ENCODE assay signal across 8 mouse cellular contexts in the genomic region with DNA sequence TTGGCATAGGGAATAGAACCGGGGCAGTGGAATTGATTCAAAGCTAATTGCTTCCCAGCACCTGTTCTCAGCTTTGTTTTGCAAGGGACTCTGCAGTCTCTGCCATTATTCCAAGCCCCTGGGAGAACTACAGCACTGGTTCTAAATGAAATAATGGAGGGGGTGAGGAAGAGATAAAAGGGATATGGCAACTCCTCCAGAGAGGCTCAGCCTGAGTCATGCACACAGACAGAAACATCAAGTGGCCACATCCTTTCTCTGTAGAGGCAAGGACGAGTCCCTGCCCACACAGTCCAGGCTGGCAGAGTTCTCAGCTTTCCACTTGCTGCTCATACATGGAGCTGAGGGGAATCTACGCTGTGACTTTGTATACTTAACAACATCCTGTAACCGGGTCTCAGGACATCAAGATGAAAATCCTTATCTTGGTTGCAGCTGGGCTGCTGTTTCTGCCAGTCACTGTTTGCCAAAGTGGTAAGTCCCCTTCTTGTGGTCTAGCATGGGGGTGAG. TPM values are rescaled to one million over a fixed set of nuclear protein-coding genes. Genes with fewer than 3 reads are reported as not detected.
A peak's percentile ranks its signal among the peaks of the same experiment; 100 is the strongest.
DNase-seq lines count a peak whose midpoint lies in the region; ATAC-seq and TF ChIP-seq lines count a peak whose summit lies in the region.
"Had no signal": no experiment of that assay in that cellular context is flagged by ENCODE, and none has a peak within 500 bp of the region (broad histone marks: within the 10 kb centered on the region; RNA-seq: fewer than 3 reads in every experiment).

Gene F2rl2 (plus strand): TSS at position 200 of the 510 bp plus-strand sequence.

- H3K36me3 ChIP-seq in spleen, adult 2 months (ENCODE audit: control insufficient read depth, insufficient read depth, low read length), result no peaks in the 10 kb centered on the region
- peaks cover 9% of the 10 kb centered on the region; the same call in 1 of the 2 replicates for H3K36me3 ChIP-seq in forebrain, embryonic 12.5 days (replicated peaks)
- no peaks in the 10 kb centered on the region for H3K36me3 ChIP-seq in liver, embryonic 16.5 days (ENCODE audit: control insufficient read depth, insufficient read depth)
- H3K36me3 ChIP-seq: limb, embryonic 13.5 days had no signal

- H3K9me3 ChIP-seq in forebrain, embryonic 12.5 days, result no peaks in the 10 kb centered on the region
- H3K9me3 ChIP-seq in liver, embryonic 16.5 days (replicated peaks; ENCODE audit: control insufficient read depth, low read length), result no peaks in the 10 kb centered on the region
- H3K9me3 ChIP-seq: limb, embryonic 13.5 days had no signal

- intact Hi-C loops in gastrocnemius, postnatal 14 days (cut with DNase I; ENCODE audit: low total_unique reads), result no loop called here

- WGBS in spleen, adult 2 months, result 39% methylated on average over 4 of the region's 4 CpGs
- WGBS in forebrain, embryonic 12.5 days, result 37% methylated on average over 4 of the region's 4 CpGs
- WGBS in liver, embryonic 16.5 days (ENCODE audit: insufficient replicate concordance), result 27% methylated on average over 4 of the region's 4 CpGs

- no peak within 1 kb of the TSS for H3K4me3 ChIP-seq in spleen, adult 2 months (ENCODE audit: extremely low read depth, insufficient read depth, insufficient read length)
- H3K4me3 ChIP-seq in forebrain, embryonic 12.5 days (replicated peaks), result no peak within 1 kb of the TSS
- no peak within 1 kb of the TSS for H3K4me3 ChIP-seq in liver, embryonic 16.5 days (ENCODE audit: low read depth, low read length)
- H3K4me3 ChIP-seq: limb, embryonic 13.5 days had no signal

- no peak for TF ChIP-seq CTCF in spleen, adult 2 months (IDR thresholded peaks at IDR 0.05; ENCODE audit: extremely low read depth, insufficient read depth, insufficient read length, insufficient replicate concordance)

- ATAC-seq in forebrain, embryonic 12.5 days (ENCODE audit: low FRiP score), result no peak
- peak; percentile 37 for ATAC-seq in liver, embryonic 16.5 days (ENCODE audit: low read depth)

- no peak within 1 kb of the TSS for H3K27ac ChIP-seq in spleen, adult 2 months (ENCODE audit: insufficient read depth, low read length)
- peak within 1 kb of the TSS; percentile 50 for H3K27ac ChIP-seq in forebrain, embryonic 12.5 days
- peak within 1 kb of the TSS; percentile 13; the same call in 1 of the 2 replicates for H3K27ac ChIP-seq in liver, embryonic 16.5 days (ENCODE audit: low read length)
- H3K27ac ChIP-seq: limb, embryonic 13.5 days had no signal

- H3K4me1 ChIP-seq in spleen, adult 2 months (ENCODE audit: control insufficient read depth, insufficient read depth, insufficient read length), result no peaks in the 10 kb centered on the region; the same call in 1 of the 2 replicates
- H3K4me1 ChIP-seq in forebrain, embryonic 12.5 days, result peaks cover 4% of the 10 kb centered on the region; the same call in 1 of the 2 replicates
- peaks cover 11% of the 10 kb centered on the region for H3K4me1 ChIP-seq in liver, embryonic 16.5 days (ENCODE audit: control insufficient read depth, low read depth, low read length)

- no peak for DNase-seq in spleen, adult 2 months (ENCODE audit: low read depth in 1 of 2, low spot score in 2 of 2)
- DNase-seq in spleen, postnatal 14 days (ENCODE audit: low spot score in 2 of 2), result no peak
- DNase-seq in adrenal gland, adult (ENCODE audit: inconsistent age in 2 of 2, low spot score in 1 of 2), result no peak
- DNase-seq in gastrocnemius, postnatal 4 days (ENCODE audit: low spot score in 2 of 2), result no peak
- no peak for DNase-seq in gastrocnemius, postnatal 14 days

- no peak within 1 kb of the TSS for H3K4me2 ChIP-seq in forebrain, embryonic 12.5 days
- H3K4me2 ChIP-seq in liver, embryonic 16.5 days (ENCODE audit: low read depth, low read length), result no peak within 1 kb of the TSS
- H3K4me2 ChIP-seq: limb, embryonic 13.5 days had no signal

- TF ChIP-seq POLR2A in spleen, adult 2 months (IDR thresholded peaks at IDR 0.05; ENCODE audit: low read depth, low read length), result no peak

- no peak within 1 kb of the TSS for H3K9ac ChIP-seq in forebrain, embryonic 12.5 days
- H3K9ac ChIP-seq in liver, embryonic 16.5 days (ENCODE audit: low read depth, low read length), result no peak within 1 kb of the TSS; the same call in 1 of the 2 replicates
- H3K9ac ChIP-seq: limb, embryonic 13.5 days had no signal

- no peaks in the 10 kb centered on the region for H3K27me3 ChIP-seq in spleen, adult 2 months (ENCODE audit: control insufficient read depth, insufficient read depth, low read length)
- H3K27me3 ChIP-seq in forebrain, embryonic 12.5 days, result no peaks in the 10 kb centered on the region
- H3K27me3 ChIP-seq in liver, embryonic 16.5 days (ENCODE audit: control insufficient read depth, insufficient read depth, low read depth, low read length), result no peaks in the 10 kb centered on the region
- H3K27me3 ChIP-seq: limb, embryonic 13.5 days had no signal

RNA-seq across cellular contexts. Expression of gene F2rl2, which starts in this region (rescaled TPM):
- 10.7 and 11.8 TPM in 2 replicates for polyA plus RNA-seq in spleen, adult 2 months (2012; rRNA removed)
- polyA plus RNA-seq in forebrain, embryonic 12.5 days (2016; fragmentation: Nextera tagmentation; extraction: Ambion mirVana), result 0.76 and 0.79 TPM in 2 replicates
- polyA plus RNA-seq in liver, embryonic 16.5 days (2015; fragmentation: Nextera tagmentation; extraction: Ambion mirVana), result 7.3 and 9.3 TPM in 2 replicates
- under 1 TPM in 1 of 2 experiments, not detected in 1; 0.10 TPM for total RNA-seq in gastrocnemius, postnatal 4 days (2021)
- total RNA-seq in gastrocnemius, postnatal 14 days (2021), result not detected
